Mouse (Mus musculus) kidney, postnatal 4 days (tissue): ENCODE measurements at regions not wholly inside any gene's neighbourhood (a gene's known extent, or its start where the extent isn't known, plus 50 kb on each side); places are given as distances from the start of the nearest gene placed in this dataset.

Experiments used
- DNase-seq, 2 experiments: peaks; one replicate each; pipeline ENCODE4 v3.0.0; 2021; ENCODE audit warnings: mixed read lengths in 2 of 2

- no peak for DNase-seq
Measured at GRCm38 (mm10) chr19:56108796-56109195, 178.1 kb upstream of the Habp2 start.

- peak; percentile 17 to 36 for DNase-seq
Measured at GRCm38 (mm10) chr19:56115552-56116284, 171.2 kb upstream of the Habp2 start.

DNA sequence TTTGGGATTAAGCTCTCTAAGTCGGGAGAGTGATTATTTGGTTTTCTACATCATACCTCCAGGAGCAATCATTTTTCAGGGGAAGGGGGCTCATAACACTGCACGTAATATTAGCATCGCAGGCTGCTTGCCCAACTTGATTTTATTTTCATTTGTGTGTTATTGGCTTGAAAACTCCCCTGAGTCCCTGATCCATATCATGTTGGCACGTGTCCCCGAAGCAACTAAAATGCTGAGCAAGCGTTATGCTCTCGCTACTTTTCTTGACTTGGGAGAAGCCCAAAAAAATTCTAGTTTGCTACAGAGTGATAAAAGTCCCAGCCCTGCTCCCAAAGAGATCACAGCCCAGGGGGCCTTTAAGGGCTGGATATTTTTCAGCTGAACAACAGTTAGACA, 170.7 kb upstream of the Habp2 start:
- DNase-seq: peak; percentile 27 to 45

GRCm38 (mm10) chr19:56120723-56121122, 166.2 kb upstream of the Habp2 start:
- DNase-seq: no peak

DNA sequence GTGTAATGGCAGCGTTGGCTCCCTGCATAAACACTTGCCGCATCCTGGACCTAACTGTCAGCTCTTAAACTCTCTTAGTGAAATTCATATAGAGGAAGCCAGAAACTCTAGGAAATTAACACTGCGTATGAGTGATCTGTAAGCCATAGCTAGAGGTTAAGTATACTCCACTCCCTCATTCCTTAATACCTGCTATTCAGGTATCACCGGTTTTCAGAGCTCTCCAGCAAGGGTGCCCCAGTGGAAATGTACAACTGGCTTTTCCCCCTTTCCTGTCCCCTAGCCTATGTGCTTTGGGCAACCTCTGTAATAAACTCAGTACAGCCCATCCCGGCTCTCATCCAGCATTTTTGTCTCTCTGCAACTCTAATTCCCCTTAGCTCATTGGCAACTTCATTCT, 164.8 kb upstream of the Habp2 start:
- no peak for DNase-seq

DNA sequence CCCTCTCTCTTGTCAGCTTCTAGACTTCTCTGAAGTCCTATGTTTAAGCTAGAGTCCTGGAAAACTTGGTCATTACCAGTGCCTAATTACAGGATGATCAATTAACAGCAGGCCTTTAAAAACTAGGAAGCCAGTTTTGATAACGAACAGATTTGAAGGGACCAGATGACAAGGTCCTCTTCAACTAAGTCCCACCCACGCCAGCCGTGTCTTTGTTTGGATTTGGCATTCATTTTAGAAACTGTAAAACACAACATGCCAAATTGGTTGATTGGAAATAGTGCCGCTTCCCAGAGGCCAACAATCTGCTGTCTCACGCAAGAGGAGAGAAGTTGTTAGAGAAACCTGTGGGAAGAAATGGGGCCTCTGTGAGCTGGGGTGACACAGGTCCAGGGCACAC, 155.4 kb upstream of the Habp2 start:
- no peak for DNase-seq

- no peak for DNase-seq
Measured at GRCm38 (mm10) chr19:56132911-56133562, 153.9 kb upstream of the Habp2 start.

DNA sequence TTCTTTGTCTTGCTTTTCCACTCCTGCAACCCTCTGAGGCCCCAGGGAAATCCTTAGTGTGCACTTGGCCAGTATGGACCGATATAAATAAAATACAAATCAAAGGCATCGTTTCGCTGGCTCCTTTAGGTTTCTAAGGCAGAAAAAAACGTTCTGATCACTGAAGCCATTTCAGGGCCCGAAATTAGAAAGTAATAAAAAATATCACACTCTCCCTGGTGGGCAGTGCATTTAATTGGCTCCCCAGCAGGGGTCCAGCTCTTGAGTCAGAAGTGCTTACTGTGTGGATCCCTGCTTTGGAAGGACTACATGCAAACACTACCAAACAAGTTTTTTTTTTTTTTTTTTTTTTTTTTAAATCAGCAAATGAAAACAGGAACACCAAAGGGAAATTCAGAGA, 153.4 kb upstream of the Habp2 start:
- DNase-seq: peak in 1 of 2 experiments; percentile 10

DNA sequence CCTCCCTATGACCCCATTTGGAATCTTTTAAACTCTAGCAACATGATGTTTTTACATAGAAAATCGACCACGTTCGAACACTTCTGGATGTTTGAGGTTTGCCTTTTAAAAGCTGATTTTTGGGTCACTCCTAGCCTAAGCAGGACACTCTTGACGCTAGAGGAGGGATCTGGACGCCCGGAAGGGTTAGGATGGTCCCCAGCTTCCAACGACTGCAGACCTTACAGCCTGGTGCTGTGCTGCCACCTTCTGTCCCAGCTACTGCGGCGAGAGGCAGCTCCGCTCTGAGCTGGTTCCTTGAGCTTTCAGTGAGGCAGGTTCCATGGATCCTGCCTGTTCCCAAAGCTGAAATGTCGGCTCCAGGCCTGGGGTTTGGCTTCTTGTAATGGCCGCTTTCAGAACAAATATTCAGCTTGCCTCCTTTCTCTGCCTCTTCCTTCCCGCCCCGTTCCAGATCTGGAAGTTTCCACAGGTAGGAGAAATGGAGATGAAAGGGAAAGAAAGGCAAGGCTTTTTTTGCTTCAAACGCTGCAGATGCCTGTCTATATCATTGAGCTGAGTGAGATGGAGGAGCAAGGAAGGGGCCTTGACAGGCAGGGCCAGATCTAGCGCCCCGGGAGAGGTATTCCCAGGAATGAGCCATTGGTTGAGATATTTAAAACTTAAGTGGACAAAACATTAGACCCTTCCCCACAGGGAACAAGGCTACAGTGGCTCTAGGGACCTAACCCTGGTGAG, 152.7 kb upstream of the Habp2 start:
- DNase-seq: peak; percentile 88 to 91

GRCm38 (mm10) chr19:56135306-56135928, 151.5 kb upstream of the Habp2 start:
- DNase-seq: peak in 1 of 2 experiments; percentile 17

- no peak for DNase-seq
Measured at GRCm38 (mm10) chr19:56140540-56140939, 146.4 kb upstream of the Habp2 start.

- DNase-seq: no peak
Measured at GRCm38 (mm10) chr19:56144221-56144620, 142.7 kb upstream of the Habp2 start.

- no peak for DNase-seq
Measured at GRCm38 (mm10) chr19:56157120-56157519, 129.8 kb upstream of the Habp2 start.

DNA sequence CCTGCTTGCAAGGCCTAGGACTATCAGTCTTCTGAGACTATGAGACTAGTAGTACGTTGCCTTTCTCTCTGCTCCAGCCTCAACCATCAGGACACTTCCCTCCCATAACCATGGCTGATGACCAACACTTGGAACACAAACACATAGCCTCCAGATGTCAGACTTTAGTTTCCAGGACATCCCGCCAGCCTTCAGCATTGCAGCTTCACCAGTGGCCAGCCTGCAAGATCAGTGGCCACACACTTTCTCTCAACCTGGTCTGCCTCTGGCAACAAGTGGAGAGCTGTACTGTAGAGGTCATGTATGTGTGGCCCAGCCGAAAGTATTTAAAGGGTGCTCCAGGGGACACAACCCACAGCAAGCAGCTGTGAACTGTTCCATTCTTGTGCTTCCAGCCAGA, 124.8 kb upstream of the Habp2 start:
- DNase-seq: peak; percentile 6 to 22

DNA sequence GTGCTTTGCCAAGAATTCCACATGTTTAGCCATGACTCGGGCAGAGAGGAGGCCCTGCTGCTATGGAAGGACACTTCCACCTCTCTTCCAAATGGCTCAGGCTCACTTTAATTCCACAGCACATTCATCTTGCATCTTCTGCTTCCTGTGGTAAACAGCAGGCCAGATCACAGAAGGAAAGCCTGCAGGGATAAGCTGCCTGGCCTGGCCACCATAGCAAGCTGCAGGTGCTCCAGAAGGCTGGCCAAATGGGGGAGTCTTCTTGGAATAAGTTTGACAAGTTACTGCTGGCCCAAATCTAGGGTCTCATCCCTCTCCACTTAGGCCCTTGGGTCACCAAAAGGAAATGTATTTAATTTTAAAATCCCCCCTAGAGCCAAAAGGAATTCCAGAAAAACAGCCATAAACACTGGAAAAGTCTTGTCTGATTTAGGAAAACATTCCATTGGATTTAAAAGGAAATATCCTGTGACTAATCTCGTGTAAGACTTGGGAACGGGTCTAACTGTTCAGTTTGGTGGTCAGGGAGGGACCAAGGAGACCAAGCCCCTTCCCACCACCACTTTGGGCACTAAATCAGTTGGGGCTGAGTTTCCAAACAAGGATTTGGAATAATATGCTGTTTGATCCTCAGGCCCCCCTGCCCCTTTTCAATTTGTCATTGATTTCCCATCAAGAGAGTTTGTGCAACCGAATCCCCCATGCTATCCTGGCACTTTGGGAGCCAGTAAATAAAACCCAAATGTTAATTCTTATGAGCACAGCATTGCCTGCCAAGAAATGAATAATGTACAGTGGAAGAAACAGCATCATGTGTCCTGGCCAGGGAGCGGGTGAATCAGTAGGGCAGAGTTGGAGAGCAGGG, 117.6 kb upstream of the Habp2 start:
- DNase-seq: peak; percentile 10 to 20

DNA sequence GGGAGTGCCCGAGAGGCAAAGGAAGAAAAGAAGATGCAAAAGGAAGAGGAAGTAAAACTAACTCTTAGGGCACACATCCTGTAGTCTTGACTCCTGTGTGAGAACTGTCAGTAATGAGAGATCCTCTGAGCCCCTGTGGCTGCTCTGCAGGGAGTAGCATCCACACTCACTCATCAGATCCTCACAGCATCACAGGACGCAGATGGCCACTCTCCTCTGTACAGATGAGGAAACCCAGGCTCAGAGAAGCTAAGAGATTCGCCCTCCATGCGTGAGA, 117.0 kb upstream of the Habp2 start:
- no peak for DNase-seq

DNA sequence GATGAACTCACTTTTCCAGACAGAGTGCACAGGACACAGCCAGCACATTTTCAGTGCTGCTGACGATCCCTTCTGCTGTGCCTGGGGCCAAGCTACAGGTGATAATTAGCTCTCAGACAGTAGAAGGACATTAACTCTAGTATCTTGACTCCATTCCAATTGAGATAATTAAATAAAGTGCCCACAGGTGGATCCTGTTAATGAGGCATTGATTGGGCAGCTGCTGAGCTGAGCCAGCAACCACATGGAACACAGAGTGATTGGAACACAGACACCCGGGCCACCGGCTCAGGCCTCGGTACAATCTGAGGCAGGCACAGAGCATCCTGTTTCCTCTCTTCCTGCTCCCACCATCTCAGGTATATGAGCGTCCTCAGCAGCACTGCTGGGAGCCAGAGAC, 114.5 kb upstream of the Habp2 start:
- no peak for DNase-seq

GRCm38 (mm10) chr19:56176059-56176458, 110.9 kb upstream of the Habp2 start:
- no peak for DNase-seq

- DNase-seq: peak; percentile 34 to 46
Measured at GRCm38 (mm10) chr19:56177231-56177745, 109.6 kb upstream of the Habp2 start.

DNA sequence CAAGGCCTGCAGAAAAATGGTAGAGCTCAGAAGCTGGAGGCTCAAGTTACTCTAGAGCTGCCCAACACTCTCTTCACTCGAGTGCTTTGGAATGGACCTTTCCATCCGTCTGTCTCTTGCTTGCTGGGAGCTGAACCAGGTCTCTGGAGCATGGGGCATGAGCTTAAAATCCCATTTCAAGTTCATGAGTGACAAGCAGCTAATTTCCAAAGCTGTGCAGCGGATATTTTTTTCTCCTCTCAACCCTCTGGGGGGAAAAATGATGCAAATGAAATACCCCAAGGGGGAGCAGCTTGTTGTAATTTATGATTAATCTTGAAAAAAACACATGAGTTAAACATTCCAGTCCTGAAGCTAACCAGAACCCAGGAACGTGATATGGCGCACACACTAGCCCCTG, 101.2 kb upstream of the Habp2 start:
- DNase-seq: no peak

- DNase-seq: no peak
Measured at GRCm38 (mm10) chr19:56189185-56189584, 97.8 kb upstream of the Habp2 start.

- no peak for DNase-seq
Measured at GRCm38 (mm10) chr19:56190222-56190621, 96.7 kb upstream of the Habp2 start.
